Mouse (Mus musculus): ENCODE data around the gene Hspa12b.

DNA sequence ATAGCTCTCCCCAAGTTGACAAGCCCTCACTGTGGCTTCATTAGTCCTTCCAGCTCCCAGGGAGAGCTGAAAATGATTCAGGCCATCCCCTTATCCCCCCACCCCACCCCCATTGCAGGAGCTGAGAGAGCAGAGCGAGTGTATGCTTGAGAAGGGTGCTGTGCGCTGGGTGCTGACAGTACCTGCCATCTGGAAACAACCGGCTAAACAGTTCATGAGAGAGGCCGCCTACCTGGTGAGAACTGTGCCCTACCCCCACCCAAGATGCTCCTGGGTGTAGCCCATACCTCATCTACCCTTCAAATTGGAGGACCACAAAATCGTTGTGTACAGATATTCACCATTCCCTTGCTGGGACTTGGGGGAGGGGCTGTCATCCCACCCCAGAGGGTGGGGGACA is 12.2 kb downstream of the Hspa12b start:
- no peak for TF ChIP-seq CHD2 (IDR thresholded peaks at IDR 0.05; ENCODE audit: low read depth, low read length)
- no peak for TF ChIP-seq ZNF384 (IDR thresholded peaks at IDR 0.05; ENCODE audit: low read depth, low read length)
- TF ChIP-seq ZC3H11A (IDR thresholded peaks at IDR 0.05; ENCODE audit: borderline replicate concordance, low read depth, low read length) = no peak
- TF ChIP-seq MAFK (IDR thresholded peaks at IDR 0.05; ENCODE audit: insufficient read depth, low read depth, low read length) = no peak
